Mouse (Mus musculus) neural tube, embryonic 10.5 days (tissue): ENCODE results near the gene Dnajb13.

ENCODE experiments used
- DNase-seq: peaks from one replicate; pipeline ENCODE4 v3.0.0-alpha.2; 2017; ENCODE audit warnings: low spot score; ENCODE audit errors: extremely low spot score

The Dnajb13 gene

GRCm38 (mm10) chr7:100459862-100460261, 54.9 kb downstream of the Dnajb13 start:
- DNase-seq, result no peak

GRCm38 (mm10) chr7:100458153-100458552, 56.6 kb downstream of the Dnajb13 start:
- no peak for DNase-seq
